Comparison of ENCODE assay signal across 23 mouse cellular contexts in the genomic region with DNA sequence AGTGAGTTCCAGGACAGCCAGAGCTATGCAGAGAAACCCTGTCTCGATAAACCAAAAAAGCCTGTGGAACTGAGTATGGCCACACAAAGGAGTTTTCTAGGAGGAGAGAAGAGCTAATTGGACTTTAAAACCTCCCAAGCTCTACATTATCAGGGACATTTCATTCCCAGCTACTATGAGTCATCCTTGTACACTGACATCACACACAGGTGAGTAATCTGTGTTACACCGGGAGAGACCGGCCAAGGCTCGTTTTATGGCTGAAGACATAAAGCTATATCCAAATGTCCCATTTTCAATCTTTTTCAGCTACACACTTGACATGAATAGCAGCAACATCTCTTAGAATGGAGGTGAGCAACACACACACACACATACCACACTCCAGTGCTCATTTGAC.
"Had no signal": no experiment of that assay in that cellular context is flagged by ENCODE, and none has a peak within 500 bp of the region (broad histone marks: within the 10 kb centered on the region; RNA-seq: fewer than 3 reads in every experiment).

No protein-coding gene starts in this region.

- H3K27me3 ChIP-seq: heart, embryonic 12.5 days; hindbrain, embryonic 13.5 days; hindbrain, embryonic 15.5 days; limb, embryonic 12.5 days; liver, embryonic 13.5 days; liver, embryonic 15.5 days had no signal

- H3K4me3 ChIP-seq: gastrocnemius, adult 2 months; heart, embryonic 10.5 days; heart, embryonic 12.5 days; hindbrain, embryonic 13.5 days; hindbrain, embryonic 15.5 days; layer of hippocampus, adult 2 months; left cerebral cortex, adult 2 months; limb, embryonic 10.5 days; limb, embryonic 12.5 days; liver, embryonic 13.5 days; liver, embryonic 15.5 days had no signal

- H3K4me1 ChIP-seq: hindbrain, embryonic 13.5 days; hindbrain, embryonic 15.5 days; liver, embryonic 13.5 days; liver, embryonic 15.5 days had no signal

- H3K9ac ChIP-seq: heart, embryonic 12.5 days; hindbrain, embryonic 13.5 days; hindbrain, embryonic 15.5 days; limb, embryonic 12.5 days; liver, embryonic 13.5 days; liver, embryonic 15.5 days had no signal

- H3K9me3 ChIP-seq: heart, embryonic 10.5 days; heart, embryonic 12.5 days; hindbrain, embryonic 13.5 days; hindbrain, embryonic 15.5 days; limb, embryonic 10.5 days; limb, embryonic 12.5 days; liver, embryonic 13.5 days; liver, embryonic 15.5 days had no signal

- H3K4me2 ChIP-seq: heart, embryonic 12.5 days; hindbrain, embryonic 13.5 days; hindbrain, embryonic 15.5 days; limb, embryonic 12.5 days; liver, embryonic 11.5 days; liver, embryonic 13.5 days; liver, embryonic 15.5 days had no signal

- ATAC-seq: hindbrain, postnatal 0 days had no signal

- H3K27ac ChIP-seq: gastrocnemius, adult 2 months; heart, embryonic 10.5 days; hindbrain, embryonic 13.5 days; hindbrain, embryonic 15.5 days; hindbrain, postnatal 0 days; layer of hippocampus, adult 2 months; left cerebral cortex, adult 2 months; limb, embryonic 10.5 days; limb, embryonic 12.5 days; liver, embryonic 13.5 days; liver, embryonic 15.5 days had no signal

- DNase-seq: gastrocnemius, adult 2 months; gastrocnemius, postnatal 10 days; gastrocnemius, postnatal 25 days; heart, adult 18-20 months; heart, postnatal 10 days; kidney, adult 18-20 months; kidney, adult 8-10 months; kidney, postnatal 10 days; kidney, postnatal 25 days; kidney, postnatal 4 days; liver; liver, embryonic 13.5 days had no signal

- H3K36me3 ChIP-seq: heart, embryonic 10.5 days; heart, embryonic 12.5 days; hindbrain, embryonic 13.5 days; hindbrain, embryonic 15.5 days; limb, embryonic 10.5 days; limb, embryonic 12.5 days; liver, embryonic 13.5 days; liver, embryonic 15.5 days had no signal
